27 mouse cellular contexts compared by ENCODE assay signal in the genomic region with DNA sequence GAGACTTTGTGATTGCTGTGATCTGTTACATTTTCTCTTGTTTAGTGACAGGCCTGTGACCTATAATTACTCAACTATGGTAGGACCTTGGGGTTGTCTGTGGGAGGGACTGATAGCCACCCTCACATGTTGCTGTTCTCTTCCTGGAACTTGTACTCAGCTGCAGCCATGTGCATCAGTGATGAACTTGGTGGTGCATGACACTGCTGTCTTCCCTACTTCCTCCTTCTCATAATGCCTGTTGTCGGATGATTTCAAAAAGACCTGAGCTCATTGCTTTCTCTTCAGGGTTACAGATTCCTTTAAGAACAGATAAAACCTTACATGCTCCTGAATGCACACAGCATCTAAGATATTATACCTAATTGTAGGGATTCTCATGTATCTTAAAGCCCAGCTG. TPM values are rescaled to one million over a fixed set of nuclear protein-coding genes. Genes with fewer than 3 reads are reported as not detected.
DNase-seq lines count a peak whose midpoint lies in the region; TF ChIP-seq lines count a peak whose summit lies in the region.
"Had no signal": no experiment of that assay in that cellular context is flagged by ENCODE, and none has a peak within 500 bp of the region (broad histone marks: within the 10 kb centered on the region; RNA-seq: fewer than 3 reads in every experiment).

No protein-coding gene starts in this region.

- H3K27ac ChIP-seq in MEL (ENCODE audit: control insufficient read depth, low read depth, low read length), result peak overlapping the region; percentile 70
- peak overlapping the region; percentile 49 for H3K27ac ChIP-seq in macrophage
- no peak overlapping the region for H3K27ac ChIP-seq in hindbrain, embryonic 10.5 days
- H3K27ac ChIP-seq: embryonic facial prominence, embryonic 15.5 days; heart, adult 2 months; heart, embryonic 13.5 days; hindbrain, embryonic 13.5 days; limb, embryonic 12.5 days had no signal

- TF ChIP-seq EP300 in MEL (IDR thresholded peaks at IDR 0.05; ENCODE audit: low read depth in 1 of 2, low read length in 2 of 2), result peak in 1 of 2 experiments; percentile 45; a peak in 2 of 4 replicates

- no peaks in the 10 kb centered on the region for H3K9me3 ChIP-seq in MEL (replicated peaks; ENCODE audit: insufficient read depth, low read length)
- no peaks in the 10 kb centered on the region for H3K9me3 ChIP-seq in hindbrain, embryonic 10.5 days
- H3K9me3 ChIP-seq: embryonic facial prominence, embryonic 15.5 days; heart, embryonic 13.5 days; hindbrain, embryonic 13.5 days; limb, embryonic 12.5 days had no signal

- TF ChIP-seq CTCF in MEL (IDR thresholded peaks at IDR 0.05 in 2 of 3, conservative IDR thresholded peaks at IDR 0.05 in 1 of 3; ENCODE audit: control insufficient read depth in 1 of 3, insufficient read depth in 1 of 3, low read depth in 2 of 3, low read length in 3 of 3, poor library complexity in 1 of 3, severe bottlenecking in 1 of 3), result no peak

- H3K79me2 ChIP-seq in MEL (ENCODE audit: control insufficient read depth, insufficient read depth, low read length, poor library complexity) (peaks cover 3% of the 10 kb centered on the region; the same call in 1 of the 2 replicates), macrophage (ENCODE audit: inconsistent target) (peaks cover 48% of the 10 kb centered on the region)

- peak overlapping the region; percentile 35 for H3K9ac ChIP-seq in MEL (ENCODE audit: control insufficient read depth, low read depth, low read length, poor library complexity, severe bottlenecking)
- H3K9ac ChIP-seq: embryonic facial prominence, embryonic 15.5 days; forebrain, postnatal 0 days; heart, embryonic 13.5 days; hindbrain, embryonic 13.5 days; limb, embryonic 12.5 days had no signal

- TF ChIP-seq POLR2A in MEL (IDR thresholded peaks at IDR 0.05; ENCODE audit: control insufficient read depth in 1 of 2, insufficient read depth in 1 of 2, low read depth in 1 of 2, low read length in 2 of 2, poor library complexity in 1 of 2), result peak in 1 of 2 experiments; percentile 39; a peak in 2 of 4 replicates

- WGBS in macrophage (ENCODE audit: missing documents), result 0% methylated on average over 1 of the region's 1 CpGs
- 96% methylated on average over 1 of the region's 1 CpGs for WGBS in hindbrain, embryonic 10.5 days

- peaks cover 9 to 13% of the 10 kb centered on the region in 2 experiments for H3K4me1 ChIP-seq in MEL (ENCODE audit: control insufficient read depth in 1 of 2, insufficient read depth in 2 of 2, low read length in 2 of 2)
- peaks cover 18% of the 10 kb centered on the region for H3K4me1 ChIP-seq in hindbrain, embryonic 10.5 days (replicated peaks)

- no peak for TF ChIP-seq RAD21 in MEL (IDR thresholded peaks at IDR 0.05; ENCODE audit: low read depth, low read length)

- peaks cover 0 to 28% of the 10 kb centered on the region in 2 experiments; a peak in 2 of 4 replicates for H3K36me3 ChIP-seq in MEL (ENCODE audit: control insufficient read depth in 1 of 2, insufficient read depth in 2 of 2, low read length in 2 of 2)
- H3K36me3 ChIP-seq in macrophage (ENCODE audit: inconsistent target), result peaks cover 25% of the 10 kb centered on the region; the same call in 1 of the 2 replicates
- H3K36me3 ChIP-seq in splenic B cell, adult 2 months (ENCODE audit: control insufficient read depth, insufficient read depth, low read length, poor library complexity, severe bottlenecking), result peaks cover 9% of the 10 kb centered on the region; the same call in 1 of the 2 replicates
- peaks cover 24% of the 10 kb centered on the region for H3K36me3 ChIP-seq in hindbrain, embryonic 10.5 days

- no peaks in the 10 kb centered on the region for H3K27me3 ChIP-seq in MEL (ENCODE audit: control insufficient read depth in 1 of 2, insufficient read depth in 2 of 2, low read length in 2 of 2)
- no peaks in the 10 kb centered on the region for H3K27me3 ChIP-seq in splenic B cell, adult 2 months (ENCODE audit: control insufficient read depth, insufficient read depth, low read length, poor library complexity, severe bottlenecking)
- H3K27me3 ChIP-seq in hindbrain, embryonic 10.5 days (ENCODE audit: insufficient read depth, poor library complexity, severe bottlenecking), result no peaks in the 10 kb centered on the region
- H3K27me3 ChIP-seq: embryonic facial prominence, embryonic 15.5 days; heart, embryonic 13.5 days; hindbrain, embryonic 13.5 days; limb, embryonic 12.5 days; Patski had no signal

- DNase-seq in lung, postnatal 36 days, result peak; percentile 30
- no peak for DNase-seq in lung, postnatal 10 days
- peak; percentile 87 for DNase-seq in MEL (ENCODE audit: low read depth, low spot score)
- peak; percentile 79 for DNase-seq in splenic B cell, adult 2 months (ENCODE audit: low read depth, low spot score)
- DNase-seq in gastrocnemius, adult 8-10 months (ENCODE audit: low spot score in 2 of 2), result no peak
- DNase-seq in embryo, embryonic 9.5 days (ENCODE audit: extremely low spot score), result no peak
- no peak for DNase-seq in hindbrain, embryonic 10.5 days (ENCODE audit: low spot score)
- DNase-seq: adrenal gland, adult 8-10 months; cerebellum, adult 18-20 months; cerebellum, postnatal 36 days; forebrain, postnatal 0 days; gastrocnemius, postnatal 25 days; heart, adult 2 months; heart, postnatal 14 days; kidney, adult 8-10 months; kidney, postnatal 36 days; layer of hippocampus, postnatal 36 days; lung, adult 2 months; retina, postnatal 1 day; thymus, adult 18-20 months; thymus, postnatal 36 days had no signal

- no peak overlapping the region for H3K4me3 ChIP-seq in MEL (ENCODE audit: control insufficient read depth in 1 of 2, insufficient read depth in 1 of 2, low read depth in 2 of 2, low read length in 2 of 2)
- H3K4me3 ChIP-seq in macrophage (ENCODE audit: inconsistent target), result no peak overlapping the region
- H3K4me3 ChIP-seq in hindbrain, embryonic 10.5 days, result no peak overlapping the region
- H3K4me3 ChIP-seq: embryonic facial prominence, embryonic 15.5 days; heart, adult 2 months; heart, embryonic 13.5 days; hindbrain, embryonic 13.5 days; limb, embryonic 12.5 days had no signal

TF ChIP-seq in MEL, 35 proteins besides CTCF, POLR2A, EP300 and RAD21 (continues in another document):
- TF ChIP-seq JUND (IDR thresholded peaks at IDR 0.05; ENCODE audit: low read depth, low read length) (no peak), GABPA (IDR thresholded peaks at IDR 0.05; ENCODE audit: low read depth, low read length) (no peak), KAT2A (conservative IDR thresholded peaks at IDR 0.05; ENCODE audit: low read depth, low read length) (no peak), ETS1 (IDR thresholded peaks at IDR 0.05; ENCODE audit: low read depth, low read length) (peak; percentile 75), SMC3 (IDR thresholded peaks at IDR 0.05; ENCODE audit: low read depth, low read length) (no peak), E2F4 (IDR thresholded peaks at IDR 0.05; ENCODE audit: borderline replicate concordance, low read depth, low read length) (no peak), TBP (IDR thresholded peaks at IDR 0.05; ENCODE audit: low read depth, low read length) (0 out of 2 replicates have a peak, but pooled peaks have one; percentile 32), HCFC1 (IDR thresholded peaks at IDR 0.05; ENCODE audit: low read depth, low read length) (0 out of 2 replicates have a peak, but pooled peaks have one; percentile 26), NELFE (IDR thresholded peaks at IDR 0.05; ENCODE audit: low read depth, low read length) (no peak), MAX (IDR thresholded peaks at IDR 0.05; ENCODE audit: low read length) (peak; percentile 94), MYC (IDR thresholded peaks at IDR 0.05; ENCODE audit: low read depth, low read length) (peak; percentile 98), ZNF384 (IDR thresholded peaks at IDR 0.05; ENCODE audit: low read depth, low read length) (no peak), TCF12 (IDR thresholded peaks at IDR 0.05; ENCODE audit: low read depth, low read length) (0 out of 2 replicates have a peak, but pooled peaks have one; percentile 9)

RNA-seq across cellular contexts. Expression of a gene that starts 2.7 kb away (rescaled TPM):
- 21.0 and 22.0 TPM in 2 replicates for total RNA-seq in MEL (2012; rRNA removed)
- polyA plus RNA-seq in MEL (2012; ENCODE audit: insufficient read depth in 1 of 2, insufficient read length in 2 of 2, low read depth in 1 of 2, low replicate concordance in 2 of 2, missing spikeins in 1 of 2), result 10 to 100 TPM in 1 of 2 experiments, not detected in 1; 26.2 TPM
- 10 to 100 TPM in 18 of 26 experiments, 1 to 10 TPM in 8; 4.7 to 38.5 (median 15.6) TPM for total RNA-seq in macrophage (2018; cell fraction: chromatin; rRNA removed)
- total RNA-seq in macrophage (2018; cell fraction: cytosol; rRNA removed), result 10 to 100 TPM; 19.9 to 58.1 (median 30.9) TPM
- total RNA-seq in macrophage (2018; cell fraction: nucleus; rRNA removed), result 10 to 100 TPM in 23 of 26 experiments, 1 to 10 TPM in 3; 9.4 to 45.3 (median 15.0) TPM
- polyA plus RNA-seq in macrophage (2018), result 23.6 to 34.6 TPM (median 34.1 TPM) in 3 replicates
- total RNA-seq in gastrocnemius, adult 8-10 months (2022), result 10 to 100 TPM; 63.1 to 73.6 (median 71.3) TPM
- polyA plus RNA-seq in hindbrain, embryonic 10.5 days (2016; fragmentation: Nextera tagmentation; extraction: Ambion mirVana), result 36.7 and 37.8 TPM in 2 replicates

RNA-seq across cellular contexts. Expression of a gene that starts 44.4 kb away (rescaled TPM):
- total RNA-seq in MEL (2012; rRNA removed), result 18.3 and 20.0 TPM in 2 replicates
- polyA plus RNA-seq in MEL (2012; ENCODE audit: insufficient read depth in 1 of 2, insufficient read length in 2 of 2, low read depth in 1 of 2, low replicate concordance in 2 of 2, missing spikeins in 1 of 2), result 10 to 100 TPM in 1 of 2 experiments, not detected in 1; 23.0 TPM
- 10 to 100 TPM; 10.4 to 40.4 (median 28.3) TPM for total RNA-seq in macrophage (2018; cell fraction: chromatin; rRNA removed)
- 10 to 100 TPM; 19.2 to 34.7 (median 30.9) TPM for total RNA-seq in macrophage (2018; cell fraction: cytosol; rRNA removed)
- 10 to 100 TPM; 13.8 to 60.4 (median 30.0) TPM for total RNA-seq in macrophage (2018; cell fraction: nucleus; rRNA removed)
- polyA plus RNA-seq in macrophage (2018), result 20.7 to 31.7 TPM (median 23.3 TPM) in 3 replicates
- total RNA-seq in gastrocnemius, adult 8-10 months (2022), result 10 to 100 TPM in 1 of 4 experiments, 1 to 10 TPM in 3; 9.1 to 11.9 (median 9.6) TPM
- 14.2 and 15.2 TPM in 2 replicates for polyA plus RNA-seq in hindbrain, embryonic 10.5 days (2016; fragmentation: Nextera tagmentation; extraction: Ambion mirVana)

RNA-seq across cellular contexts. Expression of a gene that starts 56.0 kb away (rescaled TPM):
- total RNA-seq in MEL (2012; rRNA removed), result 3.5 and 3.7 TPM in 2 replicates
- polyA plus RNA-seq in MEL (2012; ENCODE audit: insufficient read depth in 1 of 2, insufficient read length in 2 of 2, low read depth in 1 of 2, low replicate concordance in 2 of 2, missing spikeins in 1 of 2) (1 to 10 TPM in 1 of 2 experiments, not detected in 1; 5.7 TPM), macrophage (2018) (3.1 to 11.0 TPM (median 6.2 TPM) in 3 replicates)
- total RNA-seq in macrophage (2018; cell fraction: chromatin; rRNA removed), result 100 to 1,000 TPM in 2 of 26 experiments, 10 to 100 TPM in 21, 1 to 10 TPM in 3; 5.0 to 107 (median 31.5) TPM
- 10 to 100 TPM in 22 of 26 experiments, 1 to 10 TPM in 4; 8.3 to 66.3 (median 31.1) TPM for total RNA-seq in macrophage (2018; cell fraction: cytosol; rRNA removed)
- 100 to 1,000 TPM in 7 of 26 experiments, 10 to 100 TPM in 19; 10.8 to 145 (median 63.6) TPM for total RNA-seq in macrophage (2018; cell fraction: nucleus; rRNA removed)
- total RNA-seq in gastrocnemius, adult 8-10 months (2022), result 1 to 10 TPM in 3 of 4 experiments, under 1 TPM in 1; 0.63 to 1.2 (median 1.1) TPM
- 0.61 and 1.4 TPM in 2 replicates for polyA plus RNA-seq in hindbrain, embryonic 10.5 days (2016; fragmentation: Nextera tagmentation; extraction: Ambion mirVana)

Comparison
In these comparisons a context has a peak if more than half of its experiments do, and no peak if none do; other contexts are left out.
1. DNase-seq: peak in lung, postnatal 36 days (single experiment), MEL (single experiment) and splenic B cell, adult 2 months (single experiment); none in lung, postnatal 10 days (single experiment), gastrocnemius, adult 8-10 months (0 of 2), embryo, embryonic 9.5 days (single experiment) and hindbrain, embryonic 10.5 days (single experiment).